Mouse (Mus musculus) liver, adult 2 months (tissue): Measurements from ENCODE around the gene Terb1.

Experiments used
- CTCF ChIP-seq: fragments of 200-500 bp; IDR thresholded peaks from 2 replicates; pipeline ENCODE4 v1.5.1; 2011; ENCODE audit warnings: low read depth, low read length, control low read depth
- POLR2A ChIP-seq: fragments of 200-500 bp; IDR thresholded peaks from 2 replicates; pipeline ENCODE4 v1.6.1; 2011; ENCODE audit warnings: low read length, control low read depth; ENCODE audit not compliant: insufficient read depth; ENCODE audit errors: extremely low read depth

- TF ChIP-seq POLR2A = no peak
- no peak for TF ChIP-seq CTCF
Observed at GRCm38 (mm10) chr8:104412805-104413532, 96.7 kb downstream of the Terb1 start.
